Mouse (Mus musculus): ENCODE data around the gene Runx2.

GRCm38 (mm10) chr17:44777337-44777804 is 37.2 kb downstream of the Runx2 start:
- TF ChIP-seq GATA1 (IDR thresholded peaks at IDR 0.05; ENCODE audit: borderline replicate concordance, low read length), result no peak
- no peak for TF ChIP-seq FLI1 (IDR thresholded peaks at IDR 0.05; ENCODE audit: low read length)
